Mouse (Mus musculus) forebrain, postnatal 0 days (tissue): ENCODE data around the gene Acot4. TPM values are rescaled to one million over a fixed set of nuclear protein-coding genes. Genes with fewer than 3 reads are reported as not detected.
"Not testable (repeated sequence)": the region's sequence is repeated elsewhere in the genome, so short reads cannot be mapped to it uniquely, and the experiment has no call there.

Source experiments
- ATAC-seq: fragments of 200-750 bp; cut with Nextera tagmentation; 2 replicates; pipeline ENCODE4 v1.8.0; 2017; ENCODE audit warnings: mild to moderate bottlenecking, moderate library complexity
- DNase-seq: peaks from one replicate; pipeline ENCODE4 v3.0.0-alpha.2; 2015
- H3K27ac ChIP-seq: fragments of 300-500 bp; sonication (generic); 2 replicates; pipeline ENCODE4 v1.5.1; 2014; ENCODE audit warnings: low read depth, mild to moderate bottlenecking, antibody characterized with exemption, low read length, moderate library complexity, mixed read lengths
- H3K27me3 ChIP-seq: fragments of 300-500 bp; sonication (generic); 2 replicates; pipeline ENCODE4 v1.6.1; 2014; ENCODE audit warnings: mild to moderate bottlenecking, low read length, mixed read lengths; ENCODE audit not compliant: insufficient read depth
- H3K36me3 ChIP-seq: fragments of 300-500 bp; sonication (generic); 2 replicates; pipeline ENCODE4 v1.6.1; 2014; ENCODE audit warnings: mild to moderate bottlenecking, moderate library complexity; ENCODE audit not compliant: insufficient read depth
- H3K4me1 ChIP-seq: fragments of 300-500 bp; sonication (generic); 2 replicates; pipeline ENCODE4 v1.6.1; 2014; ENCODE audit warnings: antibody characterized with exemption; ENCODE audit not compliant: insufficient read depth
- H3K4me2 ChIP-seq: fragments of 300-500 bp; sonication (generic); 2 replicates; pipeline ENCODE4 v1.6.1; 2014; ENCODE audit warnings: low read depth, mild to moderate bottlenecking, moderate library complexity
- H3K4me3 ChIP-seq: fragments of 300-500 bp; sonication (generic); 2 replicates; pipeline ENCODE4 v1.5.1; 2014; ENCODE audit warnings: low read depth, low read length, mixed read lengths
- H3K9ac ChIP-seq: fragments of 300-500 bp; sonication (generic); 2 replicates; pipeline ENCODE4 v1.6.1; 2014; ENCODE audit warnings: mild to moderate bottlenecking
- H3K9me3 ChIP-seq: fragments of 300-500 bp; sonication (generic); 2 replicates; pipeline ENCODE4 v1.6.1; 2016; ENCODE audit warnings: low read length
- CTCF ChIP-seq: sonication (generic); IDR thresholded peaks from 2 replicates; pipeline ENCODE4 v1.5.1; 2016; ENCODE audit warnings: antibody characterized with exemption, control low read depth, low read depth
- WGBS: fragments of 180-500 bp; shearing (Covaris S2); extraction: QIAGEN DNeasy Blood & Tissue Kit; methylation state at CpG from one replicate; pipeline ENCODE4 v1.1.7; 2014; 5-methylcytosine and 5-hydroxymethylcytosine counted together
- polyA plus RNA-seq: library from polyadenylated mRNA; unstranded; fragments of >200 nt; fragmentation: Nextera tagmentation; extraction: Ambion mirVana; gene quantifications from 2 replicates; pipeline ENCODE4 v1.2.1, GENCODE M21; 2015
- total RNA-seq: library from RNA; depleted of rRNA; stranded (reverse); fragments of >200 nt; gene quantifications from 2 replicates; pipeline ENCODE4 v1.2.3, GENCODE M21; 2014; rRNA removed

The Acot4 gene
- total and polyA plus RNA-seq, 2 experiments from 2014 or later: 0.86 to 1.1 TPM

GRCm38 (mm10) chr12:84071696-84072095 is 33.5 kb downstream of the Acot4 start:
- no peaks in the 10 kb centered on the region for H3K4me1 ChIP-seq
- no peak overlapping the region for H3K4me2 ChIP-seq
- no peak overlapping the region for H3K27ac ChIP-seq
- 97% methylated on average over 2 of the region's 2 CpGs for WGBS
- H3K27me3 ChIP-seq: no peaks in the 10 kb centered on the region; the same call in none of the 2 replicates
- ATAC-seq: no peak
- DNase-seq: no peak
- no peaks in the 10 kb centered on the region for H3K9me3 ChIP-seq
- TF ChIP-seq CTCF: no peak
- H3K4me3 ChIP-seq: no peak overlapping the region
- H3K9ac ChIP-seq: no peak overlapping the region
- no peaks in the 10 kb centered on the region for H3K36me3 ChIP-seq

- WGBS: 87% methylated on average over 4 of the region's 4 CpGs
- H3K4me1 ChIP-seq: no peaks in the 10 kb centered on the region
- H3K9me3 ChIP-seq: no peaks in the 10 kb centered on the region
- ATAC-seq: no peak
- TF ChIP-seq CTCF: no peak
- H3K27ac ChIP-seq: no peak overlapping the region
- no peaks in the 10 kb centered on the region for H3K27me3 ChIP-seq
- no peaks in the 10 kb centered on the region for H3K36me3 ChIP-seq
- DNase-seq: no peak
- H3K9ac ChIP-seq: no peak overlapping the region
- no peak overlapping the region for H3K4me2 ChIP-seq
- no peak overlapping the region for H3K4me3 ChIP-seq
These were observed 39.3 kb downstream of the Acot4 start for GRCm38 (mm10) chr12:84077371-84077990.

DNA sequence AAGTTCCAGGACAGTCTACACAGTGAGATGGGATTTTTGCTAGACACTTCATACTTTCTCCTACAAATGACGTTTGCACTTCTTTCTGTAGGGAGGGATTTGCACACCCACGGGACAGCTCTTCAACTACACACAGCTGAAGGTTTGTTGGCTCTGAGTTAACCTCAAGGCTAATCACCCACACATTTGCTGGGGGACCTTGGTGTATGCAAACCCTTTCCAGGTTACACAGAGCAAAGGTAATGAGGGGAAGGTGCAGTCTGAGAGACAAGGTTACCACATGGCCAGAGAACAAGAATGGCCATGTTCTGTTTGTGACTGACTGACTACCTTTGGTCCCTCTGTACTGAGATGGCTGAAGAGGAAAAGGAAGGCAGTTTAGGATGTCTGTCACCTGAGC is 45.7 kb downstream of the Acot4 start:
- Histone ChIP-seq H3K9me3 (no peaks in the 10 kb centered on the region), H3K4me1 (no peaks in the 10 kb centered on the region), H3K27ac (no peak overlapping the region), H3K27me3 (no peaks in the 10 kb centered on the region), H3K4me2 (no peak overlapping the region), H3K36me3 (no peaks in the 10 kb centered on the region), H3K9ac (no peak overlapping the region), H3K4me3 (no peak overlapping the region)
- DNase-seq: no peak
- 82% methylated on average over 2 of the region's 2 CpGs for WGBS
- ATAC-seq: no peak
- no peak for TF ChIP-seq CTCF

DNA sequence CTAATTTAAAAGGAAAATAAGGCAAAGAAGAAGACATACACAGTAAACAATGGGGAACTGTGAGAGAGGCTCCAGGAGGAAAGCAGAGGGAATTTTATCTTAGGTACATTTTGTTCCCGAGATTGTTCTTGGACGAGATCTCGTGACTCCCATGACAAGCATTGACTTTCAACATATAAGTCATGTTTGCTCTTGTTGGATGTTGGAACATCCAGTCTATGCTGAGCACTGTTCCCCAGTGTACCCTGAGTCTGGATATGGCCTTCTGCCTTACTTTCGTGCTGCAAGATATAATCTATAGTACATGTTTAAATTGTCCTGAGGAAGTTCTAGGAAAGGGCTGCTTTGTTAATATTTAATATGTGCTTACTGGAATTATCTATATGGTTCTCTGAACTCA is 46.4 kb downstream of the Acot4 start:
- Histone ChIP-seq H3K27me3 (no peaks in the 10 kb centered on the region), H3K9me3 (no peaks in the 10 kb centered on the region), H3K4me1 (no peaks in the 10 kb centered on the region), H3K36me3 (no peaks in the 10 kb centered on the region), H3K4me3 (no peak overlapping the region), H3K9ac (no peak overlapping the region), H3K27ac (no peak overlapping the region), H3K4me2 (no peak overlapping the region)
- no peak for ATAC-seq
- 92% methylated on average over 4 of the region's 4 CpGs for WGBS
- no peak for DNase-seq
- TF ChIP-seq CTCF: no peak

GRCm38 (mm10) chr12:84094666-84095065 is 56.5 kb downstream of the Acot4 start:
- not testable (repeated sequence) for H3K4me2 ChIP-seq, H3K27me3 ChIP-seq, H3K9ac ChIP-seq, H3K4me1 ChIP-seq, ATAC-seq, DNase-seq, H3K4me3 ChIP-seq, H3K27ac ChIP-seq, H3K36me3 ChIP-seq, H3K9me3 ChIP-seq
- WGBS: 93% methylated on average over 5 of the region's 5 CpGs

Other genes starting within 250 kb of the Acot4 start
- 8.6 and 12.4 TPM in 2 replicates for gene Numb, start 116.4 kb upstream of the Acot4 start, total RNA-seq
- gene Numb, start 116.4 kb upstream of the Acot4 start, polyA plus RNA-seq: 7.0 and 9.0 TPM in 2 replicates
- gene Riox1, start 87.8 kb upstream of the Acot4 start, total RNA-seq: 22.3 and 25.2 TPM in 2 replicates
- 12.7 and 13.1 TPM in 2 replicates for gene Riox1, start 87.8 kb upstream of the Acot4 start, polyA plus RNA-seq
- 0.05 and 0.15 TPM in 2 replicates for gene Heatr4, start 53.5 kb upstream of the Acot4 start, total RNA-seq
- 0.04 and 0.05 TPM in 2 replicates for gene Heatr4, start 53.5 kb upstream of the Acot4 start, polyA plus RNA-seq
- gene Acot2, start 50.5 kb upstream of the Acot4 start, total RNA-seq: 14.8 and 17.5 TPM in 2 replicates
- 12.4 and 24.2 TPM in 2 replicates for gene Acot2, start 50.5 kb upstream of the Acot4 start, polyA plus RNA-seq
- gene Acot1, start 28.9 kb upstream of the Acot4 start, total RNA-seq: 79.2 and 87.1 TPM in 2 replicates
- 112 and 119 TPM in 2 replicates for gene Acot1, start 28.9 kb upstream of the Acot4 start, polyA plus RNA-seq
- gene Gm49366, start 556 bp downstream of the Acot4 start, total RNA-seq: not detected in 2 replicates
- gene Gm49366, start 556 bp downstream of the Acot4 start, polyA plus RNA-seq: not detected in 2 replicates
- gene Acot3, start 13.8 kb downstream of the Acot4 start, total RNA-seq: 0.69 and 3.1 TPM in 2 replicates
- gene Acot3, start 13.8 kb downstream of the Acot4 start, polyA plus RNA-seq: 0.98 and 1.2 TPM in 2 replicates
- 1.5 and 2.3 TPM in 2 replicates for gene Acot5, start 30.9 kb downstream of the Acot4 start, total RNA-seq
- 0.93 and 1.3 TPM in 2 replicates for gene Acot5, start 30.9 kb downstream of the Acot4 start, polyA plus RNA-seq
- 4.0 and 5.1 TPM in 2 replicates for gene Acot6, start 62.3 kb downstream of the Acot4 start, total RNA-seq
- gene Acot6, start 62.3 kb downstream of the Acot4 start, polyA plus RNA-seq: 1.3 TPM in 2 replicates
- gene Dnal1, start 76.0 kb downstream of the Acot4 start, total RNA-seq: 14.2 and 20.3 TPM in 2 replicates
- 7.5 and 13.5 TPM in 2 replicates for gene Dnal1, start 76.0 kb downstream of the Acot4 start, polyA plus RNA-seq
- 13.9 and 14.2 TPM in 2 replicates for gene Pnma1, start 110.1 kb downstream of the Acot4 start, total RNA-seq
- 9.3 and 12.0 TPM in 2 replicates for gene Pnma1, start 110.1 kb downstream of the Acot4 start, polyA plus RNA-seq
- gene Elmsan1, start 180.5 kb downstream of the Acot4 start, total RNA-seq: 7.0 and 7.9 TPM in 2 replicates
- 2.2 and 2.5 TPM in 2 replicates for gene Elmsan1, start 180.5 kb downstream of the Acot4 start, polyA plus RNA-seq
- gene Ptgr2, start 246.9 kb downstream of the Acot4 start, total RNA-seq: 14.5 and 18.7 TPM in 2 replicates
- 11.0 and 17.3 TPM in 2 replicates for gene Ptgr2, start 246.9 kb downstream of the Acot4 start, polyA plus RNA-seq